Mouse (Mus musculus) olfactory bulb, adult 2 months (tissue): ENCODE data around the gene A1cf.

Experiments used
- CTCF ChIP-seq: fragments of 200-500 bp; IDR thresholded peaks from 2 replicates; pipeline ENCODE4 v1.5.1; 2012; ENCODE audit warnings: low read depth, mild to moderate bottlenecking, low read length, moderate library complexity; ENCODE audit not compliant: insufficient read depth
- POLR2A ChIP-seq: fragments of 200-500 bp; IDR thresholded peaks from 2 replicates; pipeline ENCODE4 v1.6.1; 2012; ENCODE audit warnings: mild to moderate bottlenecking, low read depth, low read length, moderate library complexity; ENCODE audit not compliant: insufficient read depth

- no peak for TF ChIP-seq CTCF
- TF ChIP-seq POLR2A: no peak
Measured at GRCm38 (mm10) chr19:31891001-31891893, 22.7 kb downstream of the A1cf start.
